Mouse (Mus musculus): ENCODE results near the gene Dph1. TPM values are rescaled to one million over a fixed set of nuclear protein-coding genes. Genes with fewer than 3 reads are reported as not detected.

Gene Dph1
- polyA plus RNA-seq, 1 experiment from 2014 or later: 30.3 TPM

GRCm38 (mm10) chr11:75162591-75163080 is 28.4 kb downstream of the Dph1 start:
- H3K27ac ChIP-seq (ENCODE audit: low read depth, low read length): no peak overlapping the region
- H3K4me2 ChIP-seq: no peak overlapping the region
- 91% methylated on average over 12 of the region's 12 CpGs for WGBS
- no peaks in the 10 kb centered on the region for H3K9me3 ChIP-seq (ENCODE audit: control insufficient read depth, low read length)
- ATAC-seq (replicated peaks; ENCODE audit: low FRiP score) (no peak), DNase-seq (ENCODE audit: low spot score) (no peak)
- H3K27me3 ChIP-seq (replicated peaks; ENCODE audit: control insufficient read depth, insufficient read depth, low read length): peaks cover 32% of the 10 kb centered on the region
- H3K9ac ChIP-seq (ENCODE audit: low read depth, low read length): no peak overlapping the region
- H3K4me3 ChIP-seq (ENCODE audit: low read depth, low read length): no peak overlapping the region
- peaks cover 31% of the 10 kb centered on the region for H3K4me1 ChIP-seq (replicated peaks; ENCODE audit: control insufficient read depth, insufficient read depth, low read length)
- H3K36me3 ChIP-seq (ENCODE audit: control insufficient read depth, insufficient read depth, low read length): peaks cover 4% of the 10 kb centered on the region; the same call in 1 of the 2 replicates

- Histone ChIP-seq H3K4me1 (replicated peaks; ENCODE audit: control insufficient read depth, insufficient read depth, low read length) (peaks cover 21% of the 10 kb centered on the region), H3K27me3 (replicated peaks; ENCODE audit: control insufficient read depth, insufficient read depth, low read length) (peaks cover 21% of the 10 kb centered on the region), H3K4me3 (ENCODE audit: low read depth, low read length) (no peak overlapping the region), H3K4me2 (no peak overlapping the region), H3K27ac (ENCODE audit: low read depth, low read length) (peak overlapping the region; percentile 6), H3K9ac (ENCODE audit: low read depth, low read length) (no peak overlapping the region), H3K36me3 (ENCODE audit: control insufficient read depth, insufficient read depth, low read length) (peaks cover 4% of the 10 kb centered on the region; the same call in 1 of the 2 replicates), H3K9me3 (ENCODE audit: control insufficient read depth, low read length) (no peaks in the 10 kb centered on the region)
- DNase-seq (ENCODE audit: low spot score) (no peak), ATAC-seq (replicated peaks; ENCODE audit: low FRiP score) (no peak)
- 67% methylated on average over 4 of the region's 4 CpGs for WGBS
These were observed 29.5 kb downstream of the Dph1 start for GRCm38 (mm10) chr11:75161417-75162008.

GRCm38 (mm10) chr11:75160954-75161353 is 30.1 kb downstream of the Dph1 start:
- Histone ChIP-seq H3K4me1 (replicated peaks; ENCODE audit: control insufficient read depth, insufficient read depth, low read length) (peaks cover 19% of the 10 kb centered on the region), H3K4me2 (no peak overlapping the region), H3K9me3 (ENCODE audit: control insufficient read depth, low read length) (no peaks in the 10 kb centered on the region), H3K36me3 (ENCODE audit: control insufficient read depth, insufficient read depth, low read length) (peaks cover 4% of the 10 kb centered on the region; the same call in 1 of the 2 replicates), H3K27ac (ENCODE audit: low read depth, low read length) (no peak overlapping the region), H3K4me3 (ENCODE audit: low read depth, low read length) (no peak overlapping the region), H3K27me3 (replicated peaks; ENCODE audit: control insufficient read depth, insufficient read depth, low read length) (peaks cover 16% of the 10 kb centered on the region), H3K9ac (ENCODE audit: low read depth, low read length) (no peak overlapping the region)
- ATAC-seq (replicated peaks; ENCODE audit: low FRiP score) (no peak), DNase-seq (ENCODE audit: low spot score) (no peak)
- WGBS: 78% methylated on average over 7 of the region's 7 CpGs

DNA sequence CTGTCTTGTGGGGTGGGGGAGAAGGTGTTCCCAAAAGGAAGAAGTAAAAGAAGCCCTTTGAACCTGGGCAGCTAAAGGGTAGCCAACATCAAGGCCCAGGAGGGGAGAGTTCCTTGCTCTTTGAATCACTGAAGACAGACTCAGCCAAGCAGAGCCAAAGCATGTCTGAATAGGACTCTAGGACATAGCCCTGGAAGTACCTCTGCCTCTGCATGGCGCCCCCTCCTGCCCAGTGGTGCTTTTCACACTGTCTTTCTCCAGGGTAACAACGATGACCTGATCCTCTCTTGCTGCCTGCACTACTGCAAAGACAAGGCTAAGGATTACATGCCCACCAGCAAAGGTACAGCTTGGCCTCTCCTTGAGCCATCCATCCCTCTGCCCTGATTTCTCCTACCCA is 31.5 kb downstream of the Dph1 start:
- ATAC-seq (replicated peaks; ENCODE audit: low FRiP score) (no peak), DNase-seq (ENCODE audit: low spot score) (no peak)
- peaks cover 4% of the 10 kb centered on the region; the same call in 1 of the 2 replicates for H3K36me3 ChIP-seq (ENCODE audit: control insufficient read depth, insufficient read depth, low read length)
- WGBS: 50% methylated on average over 2 of the region's 2 CpGs
- H3K4me3 ChIP-seq (ENCODE audit: low read depth, low read length): no peak overlapping the region
- peaks cover 2% of the 10 kb centered on the region for H3K27me3 ChIP-seq (replicated peaks; ENCODE audit: control insufficient read depth, insufficient read depth, low read length)
- no peak overlapping the region for H3K4me2 ChIP-seq
- no peak overlapping the region for H3K9ac ChIP-seq (ENCODE audit: low read depth, low read length)
- peaks cover 6% of the 10 kb centered on the region for H3K4me1 ChIP-seq (replicated peaks; ENCODE audit: control insufficient read depth, insufficient read depth, low read length)
- H3K9me3 ChIP-seq (ENCODE audit: control insufficient read depth, low read length): no peaks in the 10 kb centered on the region
- H3K27ac ChIP-seq (ENCODE audit: low read depth, low read length): no peak overlapping the region

DNA sequence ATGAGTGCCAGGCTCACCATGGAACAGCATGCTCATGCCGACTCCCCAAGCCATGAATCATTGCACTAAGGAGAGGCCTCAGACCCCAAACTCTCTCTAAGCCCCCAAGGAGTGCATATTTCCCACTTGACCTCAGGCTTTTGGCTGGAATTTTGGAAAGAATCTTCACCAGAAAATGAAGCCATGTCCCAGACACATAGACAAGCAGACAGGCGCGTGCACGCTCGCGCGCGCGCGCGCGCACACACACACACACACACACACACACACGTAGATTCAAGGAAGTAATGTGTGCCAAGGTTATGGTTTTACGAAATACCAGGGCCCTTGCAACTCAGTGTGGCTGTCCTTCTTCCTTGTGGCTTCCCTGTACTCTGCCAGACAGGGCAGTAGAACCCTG is 32.6 kb downstream of the Dph1 start:
- Histone ChIP-seq H3K27ac (ENCODE audit: low read depth, low read length) (no peak overlapping the region), H3K36me3 (ENCODE audit: control insufficient read depth, insufficient read depth, low read length) (peaks cover 3% of the 10 kb centered on the region; the same call in 1 of the 2 replicates), H3K27me3 (replicated peaks; ENCODE audit: control insufficient read depth, insufficient read depth, low read length) (no peaks in the 10 kb centered on the region), H3K9ac (ENCODE audit: low read depth, low read length) (no peak overlapping the region), H3K4me2 (no peak overlapping the region), H3K4me3 (ENCODE audit: low read depth, low read length) (no peak overlapping the region), H3K9me3 (ENCODE audit: control insufficient read depth, low read length) (no peaks in the 10 kb centered on the region), H3K4me1 (replicated peaks; ENCODE audit: control insufficient read depth, insufficient read depth, low read length) (peaks cover 8% of the 10 kb centered on the region)
- 94% methylated on average over 14 of the region's 14 CpGs for WGBS
- DNase-seq (ENCODE audit: low spot score) (no peak), ATAC-seq (replicated peaks; ENCODE audit: low FRiP score) (no peak)

- no peak for DNase-seq (ENCODE audit: low spot score)
- Histone ChIP-seq H3K27me3 (replicated peaks; ENCODE audit: control insufficient read depth, insufficient read depth, low read length) (no peaks in the 10 kb centered on the region), H3K9ac (ENCODE audit: low read depth, low read length) (no peak overlapping the region), H3K36me3 (ENCODE audit: control insufficient read depth, insufficient read depth, low read length) (no peaks in the 10 kb centered on the region), H3K4me2 (no peak overlapping the region), H3K4me3 (ENCODE audit: low read depth, low read length) (no peak overlapping the region), H3K4me1 (replicated peaks; ENCODE audit: control insufficient read depth, insufficient read depth, low read length) (peaks cover 8% of the 10 kb centered on the region), H3K9me3 (ENCODE audit: control insufficient read depth, low read length) (no peaks in the 10 kb centered on the region), H3K27ac (ENCODE audit: low read depth, low read length) (no peak overlapping the region)
- WGBS: 50% methylated on average over 2 of the region's 2 CpGs
- no peak for ATAC-seq (replicated peaks; ENCODE audit: low FRiP score)
These were observed 33.1 kb downstream of the Dph1 start for GRCm38 (mm10) chr11:75157901-75158300.

DNA sequence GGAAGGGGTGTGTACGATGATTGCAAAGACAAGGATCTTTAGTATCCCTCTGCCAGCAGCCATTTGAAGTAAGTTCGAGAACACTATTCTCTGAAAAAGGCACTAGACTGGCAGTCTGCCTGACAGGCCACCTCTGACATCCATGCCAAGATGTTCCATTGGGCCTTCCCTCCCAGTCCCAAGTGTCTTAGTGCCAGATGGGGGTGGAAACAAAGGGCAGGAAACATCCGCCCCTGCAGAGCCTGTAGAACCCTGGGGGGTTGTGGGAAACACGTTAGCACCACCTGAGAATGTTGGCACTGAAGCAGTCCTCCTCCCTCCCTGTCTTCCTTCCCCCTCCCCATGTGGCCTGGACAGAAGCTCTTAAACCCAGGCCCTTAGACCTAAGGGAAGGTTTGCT is 34.0 kb downstream of the Dph1 start:
- WGBS: 75% methylated on average over 4 of the region's 4 CpGs
- Histone ChIP-seq H3K36me3 (ENCODE audit: control insufficient read depth, insufficient read depth, low read length) (no peaks in the 10 kb centered on the region), H3K4me3 (ENCODE audit: low read depth, low read length) (no peak overlapping the region), H3K4me1 (replicated peaks; ENCODE audit: control insufficient read depth, insufficient read depth, low read length) (peaks cover 11% of the 10 kb centered on the region), H3K27me3 (replicated peaks; ENCODE audit: control insufficient read depth, insufficient read depth, low read length) (no peaks in the 10 kb centered on the region), H3K9ac (ENCODE audit: low read depth, low read length) (no peak overlapping the region), H3K4me2 (no peak overlapping the region), H3K9me3 (ENCODE audit: control insufficient read depth, low read length) (no peaks in the 10 kb centered on the region), H3K27ac (ENCODE audit: low read depth, low read length) (no peak overlapping the region)
- ATAC-seq (replicated peaks; ENCODE audit: low FRiP score) (no peak), DNase-seq (ENCODE audit: low spot score) (no peak)

DNA sequence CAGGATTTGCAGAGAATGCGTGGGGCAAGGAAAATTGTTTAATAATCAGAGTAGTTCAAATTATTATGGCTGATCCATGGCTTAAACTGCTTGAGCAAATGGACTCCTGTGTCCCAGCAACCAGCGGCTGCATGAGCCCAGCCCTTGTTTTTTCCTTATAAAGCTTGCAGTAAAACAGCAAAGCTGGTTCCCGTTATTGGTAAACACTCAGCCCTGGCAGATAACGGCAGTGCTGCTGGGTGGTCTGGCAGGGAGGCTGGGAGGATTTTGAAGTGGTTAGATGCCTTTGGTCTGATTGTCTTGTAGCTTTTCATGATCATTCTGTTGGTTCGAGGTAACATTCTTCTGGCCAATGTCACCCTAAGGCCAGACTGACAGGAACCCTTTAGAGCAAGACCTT is 34.6 kb downstream of the Dph1 start:
- no peak overlapping the region for H3K9ac ChIP-seq (ENCODE audit: low read depth, low read length)
- H3K9me3 ChIP-seq (ENCODE audit: control insufficient read depth, low read length): no peaks in the 10 kb centered on the region
- no peaks in the 10 kb centered on the region for H3K36me3 ChIP-seq (ENCODE audit: control insufficient read depth, insufficient read depth, low read length)
- WGBS: 62% methylated on average over 5 of the region's 5 CpGs
- DNase-seq (ENCODE audit: low spot score): no peak
- no peak for ATAC-seq (replicated peaks; ENCODE audit: low FRiP score)
- no peak overlapping the region for H3K4me3 ChIP-seq (ENCODE audit: low read depth, low read length)
- no peaks in the 10 kb centered on the region for H3K27me3 ChIP-seq (replicated peaks; ENCODE audit: control insufficient read depth, insufficient read depth, low read length)
- peaks cover 11% of the 10 kb centered on the region for H3K4me1 ChIP-seq (replicated peaks; ENCODE audit: control insufficient read depth, insufficient read depth, low read length)
- H3K4me2 ChIP-seq: no peak overlapping the region
- no peak overlapping the region for H3K27ac ChIP-seq (ENCODE audit: low read depth, low read length)

- H3K36me3 ChIP-seq (ENCODE audit: control insufficient read depth, insufficient read depth, low read length): no peaks in the 10 kb centered on the region
- H3K9me3 ChIP-seq (ENCODE audit: control insufficient read depth, low read length): no peaks in the 10 kb centered on the region
- H3K4me1 ChIP-seq (replicated peaks; ENCODE audit: control insufficient read depth, insufficient read depth, low read length): peaks cover 11% of the 10 kb centered on the region
- ATAC-seq (replicated peaks; ENCODE audit: low FRiP score): no peak
- DNase-seq (ENCODE audit: low spot score): no peak
- H3K9ac ChIP-seq (ENCODE audit: low read depth, low read length): no peak overlapping the region
- H3K4me2 ChIP-seq: no peak overlapping the region
- H3K27me3 ChIP-seq (replicated peaks; ENCODE audit: control insufficient read depth, insufficient read depth, low read length): no peaks in the 10 kb centered on the region
- H3K4me3 ChIP-seq (ENCODE audit: low read depth, low read length): no peak overlapping the region
- H3K27ac ChIP-seq (ENCODE audit: low read depth, low read length): no peak overlapping the region
- WGBS: 49% methylated on average over 6 of the region's 6 CpGs
These were observed 35.1 kb downstream of the Dph1 start for GRCm38 (mm10) chr11:75155985-75156384.
